Mouse (Mus musculus): ENCODE measurements around the gene Raver1. TPM values are rescaled to one million over a fixed set of nuclear protein-coding genes. Genes with fewer than 3 reads are reported as not detected.
"Not testable (repeated sequence)": the region's sequence is repeated elsewhere in the genome, so short reads cannot be mapped to it uniquely, and the experiment has no call there.

Raver1 gene
- polyA plus RNA-seq, 1 experiment = 29.9 TPM

- TF ChIP-seq POLR2A (IDR thresholded peaks at IDR 0.05; ENCODE audit: borderline replicate concordance, insufficient read depth, low read length) (no peak), CTCF (IDR thresholded peaks at IDR 0.05; ENCODE audit: borderline replicate concordance, insufficient read depth, low read depth, low read length) (no peak)
- Histone ChIP-seq H3K27ac (ENCODE audit: insufficient read depth, low read length) (no peak overlapping the region), H3K27me3 (ENCODE audit: control insufficient read depth, insufficient read depth, low read length) (no peaks in the 10 kb centered on the region), H3K4me3 (replicated peaks; ENCODE audit: insufficient read depth, low read depth, low read length) (no peak overlapping the region), H3K4me1 (ENCODE audit: control insufficient read depth, insufficient read depth, low read length) (no peaks in the 10 kb centered on the region)
- WGBS = 74% methylated on average over 3 of the region's 3 CpGs
- DNase-seq = no peak
Measured at GRCm38 (mm10) chr9:21045235-21045634, 46.6 kb downstream of the Raver1 start.

GRCm38 (mm10) chr9:21044785-21045184 is 47.0 kb downstream of the Raver1 start:
- WGBS = 36% methylated on average over 1 of the region's 1 CpGs
- not testable (repeated sequence) for H3K4me3 ChIP-seq (replicated peaks; ENCODE audit: insufficient read depth, low read depth, low read length); DNase-seq; H3K27ac ChIP-seq (ENCODE audit: insufficient read depth, low read length); H3K4me1 ChIP-seq (ENCODE audit: control insufficient read depth, insufficient read depth, low read length); H3K27me3 ChIP-seq (ENCODE audit: control insufficient read depth, insufficient read depth, low read length)

- TF ChIP-seq POLR2A (IDR thresholded peaks at IDR 0.05; ENCODE audit: borderline replicate concordance, insufficient read depth, low read length) (no peak), CTCF (IDR thresholded peaks at IDR 0.05; ENCODE audit: borderline replicate concordance, insufficient read depth, low read depth, low read length) (no peak)
- Histone ChIP-seq H3K4me3 (replicated peaks; ENCODE audit: insufficient read depth, low read depth, low read length) (no peak overlapping the region), H3K27me3 (ENCODE audit: control insufficient read depth, insufficient read depth, low read length) (no peaks in the 10 kb centered on the region), H3K4me1 (ENCODE audit: control insufficient read depth, insufficient read depth, low read length) (no peaks in the 10 kb centered on the region), H3K27ac (ENCODE audit: insufficient read depth, low read length) (no peak overlapping the region)
- DNase-seq = no peak
- WGBS = 83% methylated on average over 4 of the region's 4 CpGs
Measured at GRCm38 (mm10) chr9:21043563-21043962, 48.2 kb downstream of the Raver1 start.

GRCm38 (mm10) chr9:21041308-21041707 is 50.5 kb downstream of the Raver1 start:
- no peak for DNase-seq
- Histone ChIP-seq H3K4me3 (replicated peaks; ENCODE audit: insufficient read depth, low read depth, low read length) (no peak overlapping the region), H3K27ac (ENCODE audit: insufficient read depth, low read length) (no peak overlapping the region), H3K27me3 (ENCODE audit: control insufficient read depth, insufficient read depth, low read length) (no peaks in the 10 kb centered on the region; the same call in 1 of the 2 replicates), H3K4me1 (ENCODE audit: control insufficient read depth, insufficient read depth, low read length) (no peaks in the 10 kb centered on the region)
- TF ChIP-seq POLR2A (IDR thresholded peaks at IDR 0.05; ENCODE audit: borderline replicate concordance, insufficient read depth, low read length) (no peak), CTCF (IDR thresholded peaks at IDR 0.05; ENCODE audit: borderline replicate concordance, insufficient read depth, low read depth, low read length) (no peak)
- WGBS = 50% methylated on average over 4 of the region's 4 CpGs

GRCm38 (mm10) chr9:21039779-21040178 is 52.0 kb downstream of the Raver1 start:
- no peak overlapping the region for H3K27ac ChIP-seq (ENCODE audit: insufficient read depth, low read length)
- DNase-seq = no peak
- no peak for TF ChIP-seq POLR2A (IDR thresholded peaks at IDR 0.05; ENCODE audit: borderline replicate concordance, insufficient read depth, low read length)
- TF ChIP-seq CTCF (IDR thresholded peaks at IDR 0.05; ENCODE audit: borderline replicate concordance, insufficient read depth, low read depth, low read length) = no peak
- WGBS = 72% methylated on average over 3 of the region's 3 CpGs
- no peaks in the 10 kb centered on the region; the same call in 1 of the 2 replicates for H3K27me3 ChIP-seq (ENCODE audit: control insufficient read depth, insufficient read depth, low read length)
- H3K4me1 ChIP-seq (ENCODE audit: control insufficient read depth, insufficient read depth, low read length) = no peaks in the 10 kb centered on the region
- no peak overlapping the region for H3K4me3 ChIP-seq (replicated peaks; ENCODE audit: insufficient read depth, low read depth, low read length)

GRCm38 (mm10) chr9:21037481-21037891 is 54.3 kb downstream of the Raver1 start:
- no peak for TF ChIP-seq POLR2A (IDR thresholded peaks at IDR 0.05; ENCODE audit: borderline replicate concordance, insufficient read depth, low read length)
- TF ChIP-seq CTCF (IDR thresholded peaks at IDR 0.05; ENCODE audit: borderline replicate concordance, insufficient read depth, low read depth, low read length) = no peak
- under 1% methylated on average over 31 of the region's 31 CpGs for WGBS
- DNase-seq = no peak
- no peak overlapping the region for H3K27ac ChIP-seq (ENCODE audit: insufficient read depth, low read length)
- H3K4me3 ChIP-seq (replicated peaks; ENCODE audit: insufficient read depth, low read depth, low read length) = peak overlapping the region; percentile 11
- H3K27me3 ChIP-seq (ENCODE audit: control insufficient read depth, insufficient read depth, low read length) = no peaks in the 10 kb centered on the region; the same call in 1 of the 2 replicates
- H3K4me1 ChIP-seq (ENCODE audit: control insufficient read depth, insufficient read depth, low read length) = peaks cover 5% of the 10 kb centered on the region; the same call in 1 of the 2 replicates

GRCm38 (mm10) chr9:21036666-21037065 is 55.1 kb downstream of the Raver1 start:
- H3K4me3 ChIP-seq (replicated peaks; ENCODE audit: insufficient read depth, low read depth, low read length) = no peak overlapping the region
- no peak for DNase-seq
- H3K27ac ChIP-seq (ENCODE audit: insufficient read depth, low read length) = no peak overlapping the region
- no peaks in the 10 kb centered on the region; the same call in 1 of the 2 replicates for H3K27me3 ChIP-seq (ENCODE audit: control insufficient read depth, insufficient read depth, low read length)
- no peak for TF ChIP-seq POLR2A (IDR thresholded peaks at IDR 0.05; ENCODE audit: borderline replicate concordance, insufficient read depth, low read length)
- TF ChIP-seq CTCF (IDR thresholded peaks at IDR 0.05; ENCODE audit: borderline replicate concordance, insufficient read depth, low read depth, low read length) = no peak
- WGBS = 4% methylated on average over 22 of the region's 22 CpGs
- H3K4me1 ChIP-seq (ENCODE audit: control insufficient read depth, insufficient read depth, low read length) = peaks cover 5% of the 10 kb centered on the region; the same call in 1 of the 2 replicates

GRCm38 (mm10) chr9:21036161-21036560 is 55.6 kb downstream of the Raver1 start:
- H3K27me3 ChIP-seq (ENCODE audit: control insufficient read depth, insufficient read depth, low read length) = no peaks in the 10 kb centered on the region; the same call in 1 of the 2 replicates
- TF ChIP-seq CTCF (IDR thresholded peaks at IDR 0.05; ENCODE audit: borderline replicate concordance, insufficient read depth, low read depth, low read length) (no peak), POLR2A (IDR thresholded peaks at IDR 0.05; ENCODE audit: borderline replicate concordance, insufficient read depth, low read length) (no peak)
- 18% methylated on average over 20 of the region's 20 CpGs for WGBS
- H3K4me1 ChIP-seq (ENCODE audit: control insufficient read depth, insufficient read depth, low read length) = peaks cover 5% of the 10 kb centered on the region; the same call in 1 of the 2 replicates
- no peak overlapping the region for H3K4me3 ChIP-seq (replicated peaks; ENCODE audit: insufficient read depth, low read depth, low read length)
- no peak overlapping the region for H3K27ac ChIP-seq (ENCODE audit: insufficient read depth, low read length)
- DNase-seq = no peak

All from cerebellum, adult 2 months (tissue).